Mouse (Mus musculus): ENCODE data around the gene Tmem9b.

Tmem9b gene

DNA sequence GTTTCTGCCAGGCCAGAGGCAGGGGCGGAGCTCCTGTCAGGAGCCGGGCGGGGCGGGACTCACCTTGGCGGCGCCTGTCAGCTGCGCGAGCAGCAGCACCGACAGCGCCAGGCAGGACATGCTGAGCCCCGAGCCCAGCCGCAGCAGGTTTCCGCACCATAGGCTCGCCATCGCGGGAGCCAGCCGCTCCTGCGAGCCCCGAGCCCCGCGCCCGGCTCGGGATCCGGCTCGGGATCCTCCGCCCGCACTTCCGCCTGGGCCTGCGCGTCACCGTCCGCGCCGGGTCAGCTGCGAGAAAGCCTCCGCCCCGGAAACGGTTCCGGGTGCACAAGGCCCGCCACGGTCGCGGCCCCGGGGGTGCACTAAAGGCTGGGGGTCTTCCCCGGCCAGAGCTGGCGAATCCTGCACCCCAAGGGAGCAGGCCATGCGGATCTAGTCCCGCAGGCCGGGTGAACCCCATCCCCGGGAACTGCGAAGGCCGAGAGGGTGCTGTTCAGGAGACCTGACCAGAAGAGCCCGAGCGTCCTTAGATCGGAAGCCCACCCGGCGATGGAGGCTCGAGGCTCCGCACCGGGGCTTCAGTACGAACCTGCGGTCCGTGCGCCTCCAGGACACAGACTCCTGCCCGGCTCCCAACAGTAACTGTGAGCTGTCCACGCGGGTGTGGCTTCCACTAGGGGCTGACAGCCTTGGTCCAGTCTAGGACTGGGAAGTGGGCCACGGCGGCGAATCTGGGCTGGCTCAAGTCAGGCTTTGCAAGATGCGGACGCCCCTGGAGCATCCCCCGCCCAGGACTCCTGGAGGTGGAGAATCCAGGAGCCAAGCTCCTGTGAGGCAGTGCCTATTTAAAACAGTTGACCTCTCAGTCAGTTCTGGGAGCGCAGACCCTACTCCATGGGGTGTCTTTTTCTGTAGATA lies at the start of gene Tmem9b:
Gene Tmem9b, minus strand, starts transcription at position 868 of the 918 bp plus-strand sequence.
- peak; percentile 77 to 90 for DNase-seq (ENCODE audit: low spot score in 2 of 2)

- no peak for DNase-seq (ENCODE audit: low spot score in 2 of 2)
These were observed 48.0 kb upstream of the Tmem9b start for GRCm38 (mm10) chr7:109800626-109801025.

GRCm38 (mm10) chr7:109799168-109799567 lies 46.5 kb upstream of the Tmem9b start:
- no peak for DNase-seq (ENCODE audit: low spot score in 2 of 2)

GRCm38 (mm10) chr7:109795564-109795963 lies 42.9 kb upstream of the Tmem9b start:
- DNase-seq (ENCODE audit: low spot score in 2 of 2): no peak

- DNase-seq (ENCODE audit: low spot score in 2 of 2): no peak
These were observed 41.9 kb upstream of the Tmem9b start for GRCm38 (mm10) chr7:109794556-109794955.

DNA sequence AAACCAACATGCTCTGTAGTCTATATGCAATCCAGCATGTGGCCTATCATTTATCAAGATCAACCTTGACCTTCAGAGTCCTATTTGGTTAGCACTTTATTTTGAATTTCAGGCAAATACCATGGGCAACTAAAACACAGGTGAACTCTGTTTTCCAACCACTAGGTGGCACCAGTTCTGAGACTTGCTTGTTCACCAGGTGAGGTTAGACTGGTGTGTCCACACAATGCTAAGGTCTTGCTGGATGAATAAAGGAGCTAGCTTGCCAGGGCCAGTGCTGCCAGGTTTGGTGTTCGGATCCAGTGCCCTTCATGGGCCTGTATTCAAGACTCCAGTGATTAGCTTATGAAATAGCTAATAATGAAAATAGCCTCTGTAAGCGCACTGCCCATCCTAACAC lies 40.1 kb upstream of the Tmem9b start:
- DNase-seq (ENCODE audit: low spot score in 2 of 2): peak; percentile 71

DNA sequence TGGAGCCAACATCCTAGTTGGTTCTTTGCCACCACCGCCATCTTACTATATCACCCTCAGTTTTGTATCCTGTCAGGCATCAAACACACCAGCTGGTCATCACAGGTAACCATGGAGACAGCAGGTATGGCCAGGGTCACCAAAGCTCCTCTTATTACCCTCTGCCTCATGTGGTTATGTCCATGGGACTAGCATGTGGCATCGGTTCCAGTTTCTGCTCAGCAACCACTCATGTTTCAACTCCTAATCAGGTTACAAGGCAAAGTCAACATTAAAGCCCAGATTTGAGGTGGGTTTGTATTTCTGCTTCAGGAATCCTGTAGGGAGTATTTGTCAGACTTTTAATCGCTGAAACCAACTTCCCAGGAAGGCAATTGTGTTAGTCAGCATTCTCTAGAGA lies 38.1 kb upstream of the Tmem9b start:
- DNase-seq (ENCODE audit: low spot score in 2 of 2): no peak

DNA sequence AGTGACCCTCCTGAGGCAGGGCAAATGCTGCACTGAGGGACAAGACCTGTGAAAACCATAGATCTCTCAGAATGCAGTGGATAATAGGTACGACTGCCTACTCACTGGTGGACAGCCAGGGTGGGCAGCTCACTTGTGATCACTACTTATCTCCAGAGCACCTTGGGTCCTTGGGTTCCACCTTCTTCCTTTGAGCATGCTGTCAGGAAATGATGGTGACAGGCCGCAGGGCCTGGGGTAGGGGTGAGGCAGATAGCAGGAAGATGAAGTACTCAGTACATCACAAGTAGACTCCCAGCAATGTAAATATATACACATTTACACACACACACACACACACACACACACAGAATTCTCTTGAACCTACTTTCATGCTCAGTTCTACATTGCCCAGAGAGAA lies 35.2 kb upstream of the Tmem9b start:
- no peak for DNase-seq (ENCODE audit: low spot score in 2 of 2)

DNA sequence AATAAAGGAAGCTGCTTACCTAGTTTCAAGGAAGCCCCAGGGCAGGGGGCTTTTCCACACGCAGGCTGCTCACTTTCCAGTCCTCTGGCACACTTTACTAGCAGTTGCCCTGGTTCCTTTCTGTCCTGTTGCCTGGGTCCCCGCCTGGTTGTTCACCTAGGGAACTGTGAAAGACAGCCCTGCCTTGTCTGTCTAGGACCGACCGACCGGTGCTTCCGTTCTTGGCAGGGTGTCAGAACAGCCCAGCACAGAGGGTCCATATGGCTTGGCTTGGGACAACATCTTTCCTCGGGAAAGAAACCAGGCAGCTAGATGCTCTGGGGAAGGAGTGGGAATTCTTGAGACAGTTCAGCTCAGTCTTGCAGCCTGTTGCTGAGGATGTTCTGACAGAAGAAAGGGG lies 30.6 kb upstream of the Tmem9b start:
- DNase-seq (ENCODE audit: low spot score in 2 of 2): no peak

DNA sequence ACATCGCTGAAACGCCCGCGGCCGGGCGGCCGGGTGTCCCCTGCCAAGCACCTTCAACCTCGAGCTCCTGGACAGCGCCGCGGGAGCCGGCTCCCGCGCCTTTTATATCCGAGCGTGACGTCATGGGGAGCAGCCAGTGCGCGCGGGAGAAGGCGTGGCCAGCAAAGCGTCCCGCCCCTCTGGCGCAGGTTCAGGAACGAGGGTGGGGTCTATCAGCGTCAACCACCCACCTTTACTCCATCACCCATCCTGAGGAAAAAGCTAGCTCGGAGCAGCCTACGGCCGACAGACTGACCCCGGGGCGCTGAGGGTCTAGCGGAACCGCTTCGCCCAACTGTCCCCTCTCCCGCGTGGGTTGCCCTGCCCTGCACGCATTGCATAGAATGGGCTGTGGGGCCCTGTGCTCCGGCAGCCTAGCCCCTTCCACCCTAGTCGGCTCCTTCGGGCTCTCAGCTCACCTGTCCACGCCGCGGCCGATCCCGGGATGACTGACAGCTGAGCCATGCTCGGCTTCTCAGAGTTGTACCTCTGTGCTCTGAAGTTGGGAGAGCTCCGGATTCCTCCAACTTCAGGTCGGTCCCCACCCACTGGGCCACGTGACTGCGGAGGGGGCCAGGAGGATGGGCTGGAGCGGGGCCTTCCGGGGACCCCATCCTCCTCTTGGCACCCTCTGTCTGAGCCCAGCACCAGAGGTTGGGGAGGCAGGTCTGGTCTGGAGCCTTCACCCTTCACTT lies 29.0 kb upstream of the Tmem9b start, which contains the start of gene Nrip3:
Gene Nrip3, minus strand, starts transcription at position 556 of the 734 bp plus-strand sequence.
- DNase-seq (ENCODE audit: low spot score in 2 of 2): peak; percentile 75 to 81

GRCm38 (mm10) chr7:109781087-109781469 lies 28.4 kb upstream of the Tmem9b start:
- peak in 1 of 2 experiments; percentile 20 for DNase-seq (ENCODE audit: low spot score in 2 of 2)

DNA sequence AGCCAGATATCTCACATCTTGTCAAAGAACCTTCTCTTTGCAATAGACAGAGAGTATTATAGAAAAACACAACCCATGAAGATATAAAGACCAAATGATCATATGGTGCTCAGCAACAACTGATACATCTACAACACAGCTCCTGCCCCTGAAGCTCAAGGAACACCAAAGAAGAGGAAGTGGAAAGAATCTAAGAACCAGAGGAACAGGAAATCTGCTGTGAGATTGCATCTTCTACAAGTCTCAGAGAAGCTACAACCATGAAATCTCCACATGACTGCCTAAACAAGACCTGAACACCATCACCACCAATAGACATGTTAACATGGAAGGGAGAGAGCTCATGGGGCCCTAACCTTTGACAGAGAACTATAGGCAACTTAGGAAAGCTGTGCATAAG lies 19.6 kb upstream of the Tmem9b start:
- no peak for DNase-seq (ENCODE audit: low spot score in 2 of 2)

DNA sequence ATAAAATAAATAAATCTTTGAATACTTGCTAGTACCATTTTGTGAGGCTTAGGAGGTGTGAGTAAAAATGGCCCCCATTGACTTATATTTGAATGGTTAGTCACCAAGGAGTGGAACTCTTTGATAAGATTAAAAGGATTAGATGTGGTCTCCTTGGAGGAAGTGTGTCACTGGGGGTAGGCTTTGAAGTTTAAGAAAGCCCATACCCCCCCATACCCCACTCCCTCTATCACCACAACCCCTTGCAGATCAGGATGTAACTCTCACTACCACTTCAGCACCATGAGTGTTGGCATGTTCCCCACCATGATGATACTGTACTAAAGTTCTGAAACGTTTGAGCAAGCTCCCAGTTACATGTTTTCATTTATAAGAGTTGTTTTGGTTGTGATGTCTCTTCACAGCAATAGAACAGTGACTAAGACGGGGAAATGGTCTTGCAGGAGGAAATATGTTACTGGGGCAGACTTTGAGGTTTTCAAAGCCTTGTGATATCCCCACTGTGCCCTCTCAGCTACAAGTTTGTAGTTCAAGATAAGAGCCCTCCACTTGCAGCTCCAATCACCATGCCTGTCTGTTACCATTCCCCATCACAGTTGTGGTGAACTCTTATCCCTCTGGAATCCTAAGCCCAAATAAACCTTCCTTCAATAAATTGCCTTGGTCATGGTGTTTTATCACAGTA lies 16.2 kb upstream of the Tmem9b start:
- DNase-seq (ENCODE audit: low spot score in 2 of 2): no peak

DNA sequence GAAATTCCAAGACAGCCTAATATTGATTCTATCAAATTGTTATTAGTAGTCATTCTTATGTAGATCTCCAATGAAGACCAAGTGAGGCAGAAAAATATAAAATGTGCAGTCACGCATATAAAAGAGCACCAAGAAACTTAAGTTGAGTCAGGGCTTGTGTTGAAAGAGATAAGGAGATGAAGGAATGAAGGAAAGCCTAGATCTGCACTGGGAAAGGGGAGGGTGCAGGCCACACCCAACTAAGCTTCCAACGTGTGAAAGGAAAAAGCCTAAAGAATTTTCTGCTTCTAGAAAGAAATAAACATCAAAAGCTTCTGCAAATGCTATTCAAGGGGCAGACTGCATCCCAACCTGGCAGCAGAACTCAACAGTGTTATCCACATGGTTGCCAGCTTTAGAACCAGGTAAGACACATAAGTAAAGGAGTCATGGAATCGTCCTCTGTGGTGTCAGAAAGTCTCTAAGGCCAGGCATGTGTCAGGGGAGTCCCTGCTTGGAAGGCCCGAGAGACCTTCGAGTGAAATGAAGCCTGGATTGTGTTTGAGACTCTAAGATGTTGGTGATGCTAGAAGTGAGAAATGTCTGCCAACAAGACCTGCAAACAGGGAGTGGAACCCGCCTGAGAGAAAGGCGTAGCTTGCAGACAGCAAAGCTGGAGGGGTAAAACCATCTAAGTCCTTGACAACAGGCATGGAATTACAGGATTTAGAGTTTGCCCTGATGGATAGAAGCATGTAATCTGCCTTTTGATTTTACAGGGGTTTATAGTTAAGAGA lies 15.1 kb upstream of the Tmem9b start:
- DNase-seq (ENCODE audit: low spot score in 2 of 2): no peak

DNA sequence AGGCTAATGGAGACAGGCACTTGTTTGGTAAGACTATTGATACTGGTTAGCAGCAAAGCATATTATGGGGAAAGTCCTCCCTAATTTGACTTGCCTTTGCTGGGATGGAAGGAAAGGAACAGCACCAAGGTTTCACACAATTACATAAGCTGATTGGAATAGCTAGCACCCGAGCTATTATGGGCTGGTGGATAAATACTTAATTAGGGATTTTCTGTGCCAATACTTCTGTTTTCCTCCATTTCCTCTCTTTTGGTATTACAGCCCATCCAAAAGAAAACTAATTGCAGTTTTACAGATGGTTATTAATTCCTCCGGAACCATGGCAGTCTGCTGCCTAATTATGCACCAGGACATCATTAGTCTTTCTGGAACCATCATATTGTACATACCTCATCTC lies 11.3 kb upstream of the Tmem9b start:
- no peak for DNase-seq (ENCODE audit: low spot score in 2 of 2)

- DNase-seq (ENCODE audit: low spot score in 2 of 2): no peak
These were observed 3.6 kb upstream of the Tmem9b start for GRCm38 (mm10) chr7:109756291-109756690.

- DNase-seq (ENCODE audit: low spot score in 2 of 2): no peak
These were observed 1.4 kb upstream of the Tmem9b start for GRCm38 (mm10) chr7:109754034-109754433.

DNA sequence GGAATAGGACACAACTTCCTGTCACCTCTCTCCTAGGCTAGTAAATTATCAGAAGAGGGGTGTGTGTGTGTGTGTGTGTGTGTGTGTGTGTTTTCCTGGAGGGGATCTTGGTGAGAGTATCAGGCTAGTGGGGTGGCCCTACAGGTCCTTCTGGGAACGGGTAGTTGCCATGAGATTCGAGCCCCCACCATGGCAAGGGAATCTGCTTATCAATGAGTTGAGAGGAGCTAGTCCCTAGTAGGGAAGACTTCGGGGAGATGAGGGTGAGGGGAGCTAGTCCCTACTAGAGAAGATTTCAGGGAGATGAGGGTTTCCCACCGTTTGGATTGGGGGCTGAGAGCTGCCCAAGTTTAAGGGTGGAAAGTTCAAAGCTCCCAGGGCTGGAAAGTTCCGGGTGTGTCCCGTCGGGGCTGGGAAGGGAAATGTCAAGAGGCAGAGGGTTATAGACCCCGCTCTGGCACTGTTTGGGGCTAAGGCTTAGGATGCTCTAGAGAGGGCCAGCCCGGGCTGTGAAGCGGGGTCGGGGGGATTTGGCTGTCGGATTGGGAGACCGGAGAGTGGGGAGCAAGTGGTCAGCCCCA lies 1.2 kb downstream of the Tmem9b start:
- no peak for DNase-seq (ENCODE audit: low spot score in 2 of 2)

- DNase-seq (ENCODE audit: low spot score in 2 of 2): no peak
These were observed 4.9 kb downstream of the Tmem9b start for GRCm38 (mm10) chr7:109747747-109748146.

DNA sequence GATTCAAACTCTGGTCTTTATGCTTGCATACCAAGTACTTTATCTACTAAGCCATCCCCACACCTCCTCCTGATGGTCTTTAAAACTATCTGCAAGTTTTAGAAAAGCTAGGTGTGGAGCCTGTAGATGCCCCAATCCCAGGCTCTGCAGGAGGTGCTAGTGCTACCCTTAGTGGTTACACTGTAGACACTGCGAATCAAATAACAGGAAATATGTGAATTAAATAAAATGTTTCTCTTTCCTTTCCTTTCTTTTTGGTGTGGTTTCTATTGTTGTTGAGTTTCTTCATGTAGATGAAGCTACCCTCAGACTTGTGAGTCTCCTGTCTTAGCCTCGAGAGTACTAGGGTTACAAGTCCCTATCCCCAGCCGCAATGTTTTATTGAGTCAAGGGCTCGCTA lies 11.0 kb downstream of the Tmem9b start:
- no peak for DNase-seq (ENCODE audit: low spot score in 2 of 2)

- DNase-seq (ENCODE audit: low spot score in 2 of 2): no peak
These were observed 11.6 kb downstream of the Tmem9b start for GRCm38 (mm10) chr7:109741060-109741459.

Measured in right cerebral cortex, adult 2 months (tissue).